Mouse (Mus musculus) heart, adult 2 months (tissue): Measurements from ENCODE around the gene Gpatch4.

Experiments used
- EP300 ChIP-seq: fragments of 200-500 bp; IDR thresholded peaks from 2 replicates; pipeline ENCODE4 v1.6.1; 2011; ENCODE audit warnings: low read depth, low read length, control low read depth; ENCODE audit not compliant: insufficient read depth
- POLR2A ChIP-seq: fragments of 200-500 bp; IDR thresholded peaks from 2 replicates; pipeline ENCODE4 v1.6.1; 2011; ENCODE audit warnings: mild to moderate bottlenecking, low read depth, low read length, control low read depth; ENCODE audit not compliant: insufficient read depth

- no peak for TF ChIP-seq POLR2A
- TF ChIP-seq EP300, result no peak
These were observed 47.6 kb upstream of the Gpatch4 start for GRCm38 (mm10) chr3:87995331-87995730.
